Mouse (Mus musculus) small intestine, adult 2 months (tissue): Measurements from ENCODE around the gene Ints1.

Source experiments
- CTCF ChIP-seq: fragments of 200-500 bp; IDR thresholded peaks from 2 replicates; pipeline ENCODE4 v1.5.1; 2012; ENCODE audit warnings: low read depth, mild to moderate bottlenecking, control low read depth, inconsistent platforms, low read length, moderate library complexity, mixed read lengths; ENCODE audit not compliant: insufficient replicate concordance, insufficient read length; ENCODE audit errors: extremely low read depth
- POLR2A ChIP-seq: fragments of 200-500 bp; IDR thresholded peaks from 2 replicates; pipeline ENCODE4 v1.6.1; 2012; ENCODE audit warnings: low read depth, mild to moderate bottlenecking, control low read depth, inconsistent platforms, low read length, moderate library complexity

DNA sequence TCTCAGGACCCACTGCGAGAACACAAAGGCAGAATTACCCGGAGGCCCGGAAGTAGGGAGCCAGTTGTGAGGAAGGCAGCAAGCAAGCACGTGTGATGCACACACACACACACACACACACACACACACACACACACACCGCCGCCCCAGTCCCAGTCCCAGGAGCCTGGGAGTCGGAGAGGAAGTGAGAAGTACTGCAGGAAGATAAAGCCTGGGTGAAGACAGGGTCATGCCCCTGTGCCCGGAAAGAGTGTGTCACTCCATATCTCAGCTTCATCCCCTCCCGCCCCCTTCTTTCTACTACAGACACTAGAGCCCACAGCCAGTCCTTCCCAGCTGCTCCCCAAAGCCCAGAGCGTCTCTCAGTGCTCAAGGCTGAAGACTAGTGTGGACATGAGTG, 73.2 kb downstream of the Ints1 start:
- no peak for TF ChIP-seq CTCF
- no peak for TF ChIP-seq POLR2A
